Mouse (Mus musculus): ENCODE results near the gene Gm17018.

DNA sequence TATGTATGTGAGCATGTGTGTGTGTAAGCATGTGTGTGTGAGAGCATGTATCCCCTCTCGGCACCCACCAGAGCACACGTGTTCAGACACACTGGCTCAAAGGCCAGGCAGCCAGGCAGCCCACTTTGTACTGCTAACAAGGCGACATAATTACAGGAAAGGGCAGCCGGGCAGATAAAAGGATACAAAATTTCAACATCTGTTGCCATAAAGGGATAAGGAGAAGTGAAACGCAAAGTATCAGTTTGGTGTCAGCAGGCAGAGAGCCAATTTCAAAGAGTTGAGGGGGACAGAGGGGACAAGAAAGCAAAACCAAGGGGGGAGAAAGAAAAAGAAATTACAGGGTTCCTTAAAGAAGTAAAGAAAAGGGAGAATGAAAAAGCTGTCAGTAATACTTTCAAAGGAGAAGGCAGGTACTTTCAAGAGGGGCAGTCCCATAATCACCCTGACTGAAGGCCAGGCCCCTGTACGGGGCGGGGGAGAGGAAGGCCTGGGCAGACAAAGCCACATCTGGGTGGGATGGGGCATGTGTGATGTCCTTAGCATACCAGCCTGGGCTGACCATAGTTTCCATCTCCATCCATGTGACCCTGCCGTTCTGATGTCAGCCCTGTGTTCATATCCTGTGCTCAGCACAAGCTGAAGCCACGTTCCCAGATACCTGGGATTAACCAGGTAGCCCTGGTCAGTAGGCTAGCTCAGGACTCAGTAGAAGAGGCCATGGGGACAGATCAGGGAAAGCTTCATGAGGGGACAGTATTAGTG lies 24.6 kb downstream of the Gm17018 start:
- TF ChIP-seq POLR2A (IDR thresholded peaks at IDR 0.05; ENCODE audit: low read depth, low read length): no peak
- TF ChIP-seq CTCF (conservative IDR thresholded peaks at IDR 0.05; ENCODE audit: insufficient read depth, insufficient read length, low read depth, low read length): no peak
